Mouse (Mus musculus): ENCODE results near the gene Gtpbp1. TPM values are rescaled to one million over a fixed set of nuclear protein-coding genes. Genes with fewer than 3 reads are reported as not detected.

Gene Gtpbp1
- total and polyA plus RNA-seq, 2 experiments, result 8.1 to 12.8 TPM

- peak; percentile 62 for TF ChIP-seq POLR2A (IDR thresholded peaks at IDR 0.05; ENCODE audit: extremely low read depth, insufficient read depth, low read length)
- no peak for TF ChIP-seq CTCF (IDR thresholded peaks at IDR 0.05; ENCODE audit: low read depth, low read length)
- DNase-seq (ENCODE audit: extremely low read depth, low read depth, low spot score), result peak; percentile 75
- peaks cover 3% of the 10 kb centered on the region; the same call in 1 of the 2 replicates for H3K36me3 ChIP-seq (ENCODE audit: control insufficient read depth, insufficient read depth, low read length)
- H3K27ac ChIP-seq (replicated peaks; ENCODE audit: insufficient read depth, low read depth, low read length), result peak within 1 kb of the TSS; percentile 99
- peaks cover 4% of the 10 kb centered on the region; the same call in 1 of the 2 replicates for H3K79me2 ChIP-seq (ENCODE audit: control insufficient read depth, insufficient read depth, low read length)
- under 1% methylated on average over 93 of the region's 93 CpGs for WGBS
- H3K4me3 ChIP-seq (ENCODE audit: insufficient read depth, low read depth, low read length), result peak within 1 kb of the TSS; percentile 70
- peaks cover 8% of the 10 kb centered on the region for H3K4me1 ChIP-seq (ENCODE audit: control insufficient read depth, insufficient read depth, low read length)
- no peaks in the 10 kb centered on the region for H3K27me3 ChIP-seq (ENCODE audit: control insufficient read depth, insufficient read depth, low read length)
- H3K9ac ChIP-seq (ENCODE audit: low read depth, low read length), result peak within 1 kb of the TSS; percentile 99
Measured at GRCm38 (mm10) chr15:79741921-79742705, 51.5 kb downstream of the Gtpbp1 start, which contains the start of gene Sun2. TSS of gene Sun2 (minus strand) at chr15:79742536.

DNA sequence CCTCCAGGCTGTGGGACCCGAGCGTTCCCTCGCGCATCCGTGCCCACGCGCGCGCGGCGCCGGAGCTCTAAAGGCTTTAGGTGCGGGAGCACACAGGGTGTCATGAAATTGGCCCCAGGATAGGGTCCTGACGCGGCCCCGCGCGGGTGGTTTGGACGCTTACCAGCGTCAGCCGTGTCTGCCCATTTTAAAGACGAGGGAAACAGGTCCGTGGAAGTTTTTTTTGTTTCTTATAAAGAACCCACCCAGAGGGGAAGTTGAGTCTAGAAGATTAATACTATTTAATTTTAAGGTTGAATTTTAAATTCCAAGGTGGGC is 52.0 kb downstream of the Gtpbp1 start:
- Histone ChIP-seq H3K36me3 (ENCODE audit: control insufficient read depth, insufficient read depth, low read length) (peaks cover 3% of the 10 kb centered on the region; the same call in 1 of the 2 replicates), H3K4me3 (ENCODE audit: insufficient read depth, low read depth, low read length) (peak overlapping the region; percentile 70), H3K4me1 (ENCODE audit: control insufficient read depth, insufficient read depth, low read length) (peaks cover 8% of the 10 kb centered on the region), H3K27ac (replicated peaks; ENCODE audit: insufficient read depth, low read depth, low read length) (0 out of 2 replicates have a peak overlapping the region, but pooled peaks have one; percentile 3), H3K9ac (ENCODE audit: low read depth, low read length) (peak overlapping the region; percentile 84), H3K79me2 (ENCODE audit: control insufficient read depth, insufficient read depth, low read length) (peaks cover 4% of the 10 kb centered on the region; the same call in 1 of the 2 replicates), H3K27me3 (ENCODE audit: control insufficient read depth, insufficient read depth, low read length) (no peaks in the 10 kb centered on the region)
- 1% methylated on average over 23 of the region's 23 CpGs for WGBS
- TF ChIP-seq POLR2A (IDR thresholded peaks at IDR 0.05; ENCODE audit: extremely low read depth, insufficient read depth, low read length), result no peak
- no peak for TF ChIP-seq CTCF (IDR thresholded peaks at IDR 0.05; ENCODE audit: low read depth, low read length)
- DNase-seq (ENCODE audit: extremely low read depth, low read depth, low spot score), result no peak

DNA sequence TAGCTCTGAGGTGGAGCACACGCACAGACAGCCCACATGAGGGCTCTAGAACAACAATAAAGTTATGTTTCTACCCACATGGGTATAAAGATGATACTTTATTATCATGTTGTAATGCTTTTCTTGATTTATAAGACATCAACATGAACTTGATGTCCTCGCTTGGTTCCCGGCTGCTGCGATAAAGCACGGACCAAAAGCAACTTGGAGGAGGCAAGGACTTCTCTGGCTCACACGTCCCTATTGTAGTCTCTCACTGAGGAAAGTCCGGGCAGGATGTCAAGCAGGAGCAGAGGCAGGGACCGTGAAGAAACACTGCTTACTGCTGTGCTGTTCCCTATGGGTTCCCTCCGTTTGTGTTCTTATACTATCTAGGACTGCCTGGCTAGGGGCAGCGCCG is 53.4 kb downstream of the Gtpbp1 start:
- Histone ChIP-seq H3K9ac (ENCODE audit: low read depth, low read length) (no peak overlapping the region), H3K36me3 (ENCODE audit: control insufficient read depth, insufficient read depth, low read length) (no peaks in the 10 kb centered on the region), H3K4me1 (ENCODE audit: control insufficient read depth, insufficient read depth, low read length) (peaks cover 8% of the 10 kb centered on the region), H3K27ac (replicated peaks; ENCODE audit: insufficient read depth, low read depth, low read length) (no peak overlapping the region), H3K4me3 (ENCODE audit: insufficient read depth, low read depth, low read length) (no peak overlapping the region), H3K27me3 (ENCODE audit: control insufficient read depth, insufficient read depth, low read length) (no peaks in the 10 kb centered on the region), H3K79me2 (ENCODE audit: control insufficient read depth, insufficient read depth, low read length) (peaks cover 4% of the 10 kb centered on the region; the same call in 1 of the 2 replicates)
- WGBS, result 97% methylated on average over 11 of the region's 11 CpGs
- no peak for DNase-seq (ENCODE audit: extremely low read depth, low read depth, low spot score)
- no peak for TF ChIP-seq POLR2A (IDR thresholded peaks at IDR 0.05; ENCODE audit: extremely low read depth, insufficient read depth, low read length)
- no peak for TF ChIP-seq CTCF (IDR thresholded peaks at IDR 0.05; ENCODE audit: low read depth, low read length)

DNA sequence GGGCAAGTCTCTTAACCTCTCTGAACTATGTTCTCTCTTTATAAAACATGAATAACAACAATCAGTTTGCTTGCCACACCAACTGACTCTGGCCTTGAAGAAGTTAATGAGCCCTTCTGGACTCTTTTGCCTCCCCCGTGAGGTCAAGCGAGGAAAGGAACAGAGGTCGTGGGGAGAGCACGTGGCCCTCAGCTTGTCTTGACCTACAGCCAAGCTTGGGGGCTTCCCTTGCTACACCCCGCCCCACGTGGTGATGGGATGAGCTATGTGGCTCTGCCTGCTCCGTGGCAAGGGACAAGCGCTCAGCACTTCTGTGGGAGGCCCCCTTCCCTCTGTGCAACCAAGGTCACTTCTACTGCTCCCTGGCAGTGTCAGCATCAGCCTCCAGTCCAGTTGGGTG is 54.1 kb downstream of the Gtpbp1 start:
- TF ChIP-seq CTCF (IDR thresholded peaks at IDR 0.05; ENCODE audit: low read depth, low read length) (no peak), POLR2A (IDR thresholded peaks at IDR 0.05; ENCODE audit: extremely low read depth, insufficient read depth, low read length) (no peak)
- Histone ChIP-seq H3K27me3 (ENCODE audit: control insufficient read depth, insufficient read depth, low read length) (no peaks in the 10 kb centered on the region), H3K4me3 (ENCODE audit: insufficient read depth, low read depth, low read length) (no peak overlapping the region), H3K27ac (replicated peaks; ENCODE audit: insufficient read depth, low read depth, low read length) (no peak overlapping the region), H3K9ac (ENCODE audit: low read depth, low read length) (no peak overlapping the region), H3K4me1 (ENCODE audit: control insufficient read depth, insufficient read depth, low read length) (peaks cover 5% of the 10 kb centered on the region), H3K79me2 (ENCODE audit: control insufficient read depth, insufficient read depth, low read length) (peaks cover 4% of the 10 kb centered on the region; the same call in 1 of the 2 replicates), H3K36me3 (ENCODE audit: control insufficient read depth, insufficient read depth, low read length) (no peaks in the 10 kb centered on the region)
- no peak for DNase-seq (ENCODE audit: extremely low read depth, low read depth, low spot score)
- WGBS, result 83% methylated on average over 8 of the region's 8 CpGs

- Histone ChIP-seq H3K79me2 (ENCODE audit: control insufficient read depth, insufficient read depth, low read length) (peaks cover 3% of the 10 kb centered on the region; the same call in 1 of the 2 replicates), H3K27me3 (ENCODE audit: control insufficient read depth, insufficient read depth, low read length) (no peaks in the 10 kb centered on the region), H3K27ac (replicated peaks; ENCODE audit: insufficient read depth, low read depth, low read length) (no peak overlapping the region), H3K9ac (ENCODE audit: low read depth, low read length) (no peak overlapping the region), H3K4me1 (ENCODE audit: control insufficient read depth, insufficient read depth, low read length) (peaks cover 5% of the 10 kb centered on the region), H3K4me3 (ENCODE audit: insufficient read depth, low read depth, low read length) (no peak overlapping the region), H3K36me3 (ENCODE audit: control insufficient read depth, insufficient read depth, low read length) (no peaks in the 10 kb centered on the region)
- 64% methylated on average over 10 of the region's 10 CpGs for WGBS
- DNase-seq (ENCODE audit: extremely low read depth, low read depth, low spot score), result peak; percentile 44
- TF ChIP-seq CTCF (IDR thresholded peaks at IDR 0.05; ENCODE audit: low read depth, low read length), result no peak
- TF ChIP-seq POLR2A (IDR thresholded peaks at IDR 0.05; ENCODE audit: extremely low read depth, insufficient read depth, low read length), result no peak
Measured at GRCm38 (mm10) chr15:79745312-79745711, 54.7 kb downstream of the Gtpbp1 start.

- Histone ChIP-seq H3K4me1 (ENCODE audit: control insufficient read depth, insufficient read depth, low read length) (peaks cover under 1% of the 10 kb centered on the region; the same call in 1 of the 2 replicates), H3K27ac (replicated peaks; ENCODE audit: insufficient read depth, low read depth, low read length) (no peak overlapping the region), H3K36me3 (ENCODE audit: control insufficient read depth, insufficient read depth, low read length) (no peaks in the 10 kb centered on the region), H3K27me3 (ENCODE audit: control insufficient read depth, insufficient read depth, low read length) (no peaks in the 10 kb centered on the region), H3K79me2 (ENCODE audit: control insufficient read depth, insufficient read depth, low read length) (no peaks in the 10 kb centered on the region), H3K9ac (ENCODE audit: low read depth, low read length) (no peak overlapping the region), H3K4me3 (ENCODE audit: insufficient read depth, low read depth, low read length) (no peak overlapping the region)
- no peak for DNase-seq (ENCODE audit: extremely low read depth, low read depth, low spot score)
- 95% methylated on average over 5 of the region's 5 CpGs for WGBS
- no peak for TF ChIP-seq CTCF (IDR thresholded peaks at IDR 0.05; ENCODE audit: low read depth, low read length)
Measured at GRCm38 (mm10) chr15:79745883-79746282, 55.2 kb downstream of the Gtpbp1 start.
